Mouse (Mus musculus): ENCODE measurements around the gene Polr1e. TPM values are rescaled to one million over a fixed set of nuclear protein-coding genes. Genes with fewer than 3 reads are reported as not detected.
A peak's percentile ranks its signal among the peaks of the same experiment; 100 is the strongest.
"Not testable (repeated sequence)": the region's sequence is repeated elsewhere in the genome, so short reads cannot be mapped to it uniquely, and the experiment has no call there.

Polr1e gene
- polyA plus RNA-seq, 1 experiment from 2014 or later: 13.7 TPM

DNA sequence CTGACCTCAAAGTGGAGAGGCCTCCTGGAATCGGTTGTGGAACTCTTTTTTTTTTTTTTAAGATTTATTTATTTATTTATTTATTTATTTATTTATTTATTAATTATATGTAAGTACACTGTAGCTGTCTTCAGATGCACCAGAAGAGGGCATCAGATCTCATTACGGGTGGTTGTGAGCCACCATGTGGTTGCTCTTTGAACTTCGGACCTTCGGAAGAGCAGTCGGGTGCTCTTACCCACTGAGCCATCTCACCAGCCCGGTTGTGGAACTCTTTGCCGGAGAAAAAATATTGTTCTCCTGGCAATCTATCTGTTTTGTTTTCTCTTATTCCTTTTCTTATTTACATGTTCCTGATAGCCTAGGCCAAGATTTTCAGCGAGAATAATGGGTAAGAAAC, 20.5 kb downstream of the Polr1e start:
- H3K27me3 ChIP-seq (replicated peaks; ENCODE audit: control insufficient read depth, insufficient read depth, low read length); H3K4me2 ChIP-seq (replicated peaks; ENCODE audit: low read depth); H3K27ac ChIP-seq (ENCODE audit: low read depth, low read length); ATAC-seq; H3K9me3 ChIP-seq (ENCODE audit: control insufficient read depth); H3K9ac ChIP-seq (ENCODE audit: low read depth, low read length); H3K4me3 ChIP-seq (ENCODE audit: low read depth, low read length); H3K4me1 ChIP-seq (replicated peaks; ENCODE audit: control insufficient read depth, insufficient read depth, low read length); H3K36me3 ChIP-seq (ENCODE audit: control insufficient read depth, insufficient read depth): not testable (repeated sequence)
- peak; percentile 44 for TF ChIP-seq CTCF (IDR thresholded peaks at IDR 0.05; ENCODE audit: low read depth)
- 62% methylated on average over 8 of the region's 8 CpGs for whole genome bisulfite sequencing

- not testable (repeated sequence) for H3K9me3 ChIP-seq (ENCODE audit: control insufficient read depth); H3K27me3 ChIP-seq (replicated peaks; ENCODE audit: control insufficient read depth, insufficient read depth, low read length); H3K4me2 ChIP-seq (replicated peaks; ENCODE audit: low read depth); ATAC-seq; H3K9ac ChIP-seq (ENCODE audit: low read depth, low read length); H3K4me3 ChIP-seq (ENCODE audit: low read depth, low read length); H3K36me3 ChIP-seq (ENCODE audit: control insufficient read depth, insufficient read depth); H3K4me1 ChIP-seq (replicated peaks; ENCODE audit: control insufficient read depth, insufficient read depth, low read length); H3K27ac ChIP-seq (ENCODE audit: low read depth, low read length)
- 93% methylated on average over 7 of the region's 7 CpGs for WGBS
These were observed 21.2 kb downstream of the Polr1e start for GRCm38 (mm10) chr4:45039546-45039945.

DNA sequence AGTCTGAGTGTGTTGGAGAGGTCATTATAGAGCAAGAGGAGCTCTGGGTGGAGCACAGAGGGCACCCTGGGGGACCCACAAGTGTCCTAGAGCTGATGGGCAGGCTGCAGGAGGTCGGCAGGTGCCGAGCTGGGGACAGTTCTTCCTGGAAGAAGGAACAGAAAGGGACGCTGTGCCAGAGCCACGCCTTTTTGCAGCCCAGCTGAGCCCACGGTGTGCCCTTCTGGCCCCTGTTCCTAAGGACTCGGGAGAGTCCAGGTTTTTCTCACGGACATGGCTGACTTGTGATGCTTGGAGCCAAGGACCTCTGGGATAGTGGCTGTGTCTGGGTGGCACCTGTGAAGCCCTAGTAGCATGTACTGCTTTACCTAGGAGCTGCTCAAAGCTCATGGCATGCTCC, 22.4 kb downstream of the Polr1e start:
- ATAC-seq: no peak
- H3K36me3 ChIP-seq (ENCODE audit: control insufficient read depth, insufficient read depth): peaks cover 7% of the 10 kb centered on the region; the same call in 1 of the 2 replicates
- H3K27ac ChIP-seq (ENCODE audit: low read depth, low read length): no peak overlapping the region
- H3K9ac ChIP-seq (ENCODE audit: low read depth, low read length): no peak overlapping the region
- TF ChIP-seq CTCF (IDR thresholded peaks at IDR 0.05; ENCODE audit: low read depth): no peak
- WGBS: 50% methylated on average over 7 of the region's 7 CpGs
- no peak overlapping the region for H3K4me2 ChIP-seq (replicated peaks; ENCODE audit: low read depth)
- no peak overlapping the region for H3K4me3 ChIP-seq (ENCODE audit: low read depth, low read length)
- no peaks in the 10 kb centered on the region for H3K4me1 ChIP-seq (replicated peaks; ENCODE audit: control insufficient read depth, insufficient read depth, low read length)
- no peaks in the 10 kb centered on the region for H3K27me3 ChIP-seq (replicated peaks; ENCODE audit: control insufficient read depth, insufficient read depth, low read length)
- H3K9me3 ChIP-seq (ENCODE audit: control insufficient read depth): no peaks in the 10 kb centered on the region

DNA sequence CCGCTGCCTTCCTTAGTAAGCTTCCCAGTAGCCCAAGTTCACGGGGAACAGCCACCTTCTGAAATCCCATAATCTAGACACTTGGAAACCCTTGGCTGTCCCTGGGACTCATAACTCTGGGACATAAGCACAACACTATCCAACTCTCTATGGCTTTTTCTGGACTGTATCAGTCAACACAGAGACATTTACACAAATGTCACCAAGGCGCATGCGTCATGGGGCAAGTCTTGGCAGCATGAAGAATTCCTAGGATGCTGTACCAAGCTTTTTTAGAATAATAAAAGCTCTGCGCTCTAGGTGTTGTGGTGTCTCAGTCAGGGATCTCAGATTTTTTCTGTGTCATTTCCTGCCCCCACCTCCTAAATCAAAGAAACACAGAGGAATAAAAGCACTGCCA, 28.3 kb downstream of the Polr1e start:
- no peak for ATAC-seq
- Histone ChIP-seq H3K36me3 (ENCODE audit: control insufficient read depth, insufficient read depth) (peaks cover 9% of the 10 kb centered on the region; the same call in 1 of the 2 replicates), H3K4me2 (replicated peaks; ENCODE audit: low read depth) (no peak overlapping the region), H3K27ac (ENCODE audit: low read depth, low read length) (no peak overlapping the region), H3K9ac (ENCODE audit: low read depth, low read length) (no peak overlapping the region), H3K4me3 (ENCODE audit: low read depth, low read length) (no peak overlapping the region), H3K4me1 (replicated peaks; ENCODE audit: control insufficient read depth, insufficient read depth, low read length) (no peaks in the 10 kb centered on the region), H3K27me3 (replicated peaks; ENCODE audit: control insufficient read depth, insufficient read depth, low read length) (no peaks in the 10 kb centered on the region), H3K9me3 (ENCODE audit: control insufficient read depth) (no peaks in the 10 kb centered on the region)
- WGBS: 93% methylated on average over 5 of the region's 5 CpGs
- no peak for TF ChIP-seq CTCF (IDR thresholded peaks at IDR 0.05; ENCODE audit: low read depth)

GRCm38 (mm10) chr4:45047286-45047887, 29.0 kb downstream of the Polr1e start:
- no peak overlapping the region for H3K4me2 ChIP-seq (replicated peaks; ENCODE audit: low read depth)
- no peak overlapping the region for H3K9ac ChIP-seq (ENCODE audit: low read depth, low read length)
- no peak for ATAC-seq
- H3K9me3 ChIP-seq (ENCODE audit: control insufficient read depth): no peaks in the 10 kb centered on the region
- no peaks in the 10 kb centered on the region for H3K4me1 ChIP-seq (replicated peaks; ENCODE audit: control insufficient read depth, insufficient read depth, low read length)
- peaks cover 9% of the 10 kb centered on the region; the same call in 1 of the 2 replicates for H3K36me3 ChIP-seq (ENCODE audit: control insufficient read depth, insufficient read depth)
- no peak for TF ChIP-seq CTCF (IDR thresholded peaks at IDR 0.05; ENCODE audit: low read depth)
- H3K27ac ChIP-seq (ENCODE audit: low read depth, low read length): no peak overlapping the region
- H3K4me3 ChIP-seq (ENCODE audit: low read depth, low read length): no peak overlapping the region
- 87% methylated on average over 9 of the region's 9 CpGs for WGBS
- no peaks in the 10 kb centered on the region for H3K27me3 ChIP-seq (replicated peaks; ENCODE audit: control insufficient read depth, insufficient read depth, low read length)

DNA sequence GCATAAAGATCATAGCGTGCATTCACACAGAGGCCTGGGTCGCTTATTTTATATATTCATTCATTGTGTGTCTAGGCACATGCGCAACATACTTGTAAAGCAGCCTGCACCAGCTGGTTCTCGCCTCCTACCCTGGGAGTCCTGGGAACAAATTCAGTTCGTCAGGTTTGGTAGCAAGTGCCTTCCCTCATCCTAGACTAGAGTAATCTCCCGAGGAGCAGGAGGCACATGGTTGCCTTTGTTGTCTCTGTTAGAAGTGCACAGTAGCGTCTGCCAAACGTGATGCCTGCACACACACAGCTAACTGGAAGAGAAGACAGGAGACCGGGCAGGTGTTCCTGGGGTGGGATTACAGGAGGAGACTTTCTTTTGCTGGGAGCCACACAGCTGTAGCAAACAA, 29.6 kb downstream of the Polr1e start:
- Histone ChIP-seq H3K27ac (ENCODE audit: low read depth, low read length) (no peak overlapping the region), H3K4me2 (replicated peaks; ENCODE audit: low read depth) (no peak overlapping the region), H3K9ac (ENCODE audit: low read depth, low read length) (no peak overlapping the region), H3K36me3 (ENCODE audit: control insufficient read depth, insufficient read depth) (peaks cover 9% of the 10 kb centered on the region; the same call in 1 of the 2 replicates), H3K9me3 (ENCODE audit: control insufficient read depth) (no peaks in the 10 kb centered on the region), H3K4me3 (ENCODE audit: low read depth, low read length) (no peak overlapping the region), H3K4me1 (replicated peaks; ENCODE audit: control insufficient read depth, insufficient read depth, low read length) (no peaks in the 10 kb centered on the region), H3K27me3 (replicated peaks; ENCODE audit: control insufficient read depth, insufficient read depth, low read length) (no peaks in the 10 kb centered on the region)
- no peak for TF ChIP-seq CTCF (IDR thresholded peaks at IDR 0.05; ENCODE audit: low read depth)
- no peak for ATAC-seq
- WGBS: 83% methylated on average over 9 of the region's 9 CpGs

DNA sequence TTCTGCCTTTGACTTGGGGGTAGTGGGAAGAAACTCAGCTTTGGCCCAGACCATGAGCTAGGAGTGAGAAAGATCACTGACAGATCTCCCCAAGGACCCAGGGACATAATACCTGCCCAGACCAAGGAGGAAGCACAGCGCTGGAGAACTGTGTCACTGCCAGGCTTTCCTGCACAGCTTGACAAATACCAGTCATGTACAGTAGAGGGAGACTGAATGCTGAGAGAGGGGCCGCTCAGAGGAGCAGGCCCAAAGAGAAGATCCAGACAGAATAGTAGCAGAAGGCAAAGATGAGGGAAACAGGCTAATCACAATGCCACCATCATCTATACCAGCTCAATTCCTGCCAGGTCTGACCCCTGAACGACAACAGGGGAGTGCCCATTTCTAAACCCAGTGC, 36.5 kb downstream of the Polr1e start:
- Histone ChIP-seq H3K27ac (ENCODE audit: low read depth, low read length) (no peak overlapping the region), H3K9me3 (ENCODE audit: control insufficient read depth) (no peaks in the 10 kb centered on the region), H3K9ac (ENCODE audit: low read depth, low read length) (no peak overlapping the region), H3K4me2 (replicated peaks; ENCODE audit: low read depth) (no peak overlapping the region), H3K36me3 (ENCODE audit: control insufficient read depth, insufficient read depth) (peaks cover 12% of the 10 kb centered on the region; the same call in 1 of the 2 replicates), H3K4me3 (ENCODE audit: low read depth, low read length) (no peak overlapping the region), H3K27me3 (replicated peaks; ENCODE audit: control insufficient read depth, insufficient read depth, low read length) (no peaks in the 10 kb centered on the region; the same call in 1 of the 2 replicates), H3K4me1 (replicated peaks; ENCODE audit: control insufficient read depth, insufficient read depth, low read length) (no peaks in the 10 kb centered on the region)
- 61% methylated on average over 3 of the region's 3 CpGs for WGBS
- no peak for ATAC-seq
- peak; percentile 71 for TF ChIP-seq CTCF (IDR thresholded peaks at IDR 0.05; ENCODE audit: low read depth)

Measured in intestine, postnatal 0 days (tissue).